Mouse (Mus musculus) intestine, embryonic 16.5 days (tissue): ENCODE results near the gene Madd. TPM values are rescaled to one million over a fixed set of nuclear protein-coding genes. Genes with fewer than 3 reads are reported as not detected.
A peak's percentile ranks its signal among the peaks of the same experiment; 100 is the strongest.

Experiments
- ATAC-seq: fragments of 200-750 bp; cut with Nextera tagmentation; 2 replicates; pipeline ENCODE4 v1.8.0; 2017; ENCODE audit warnings: moderate TSS enrichment, moderate library complexity
- H3K27ac ChIP-seq: fragments of 300-500 bp; sonication (generic); 2 replicates; pipeline ENCODE4 v1.5.1; 2014; ENCODE audit warnings: mild to moderate bottlenecking, low read length
- H3K27me3 ChIP-seq: fragments of 300-500 bp; sonication (generic); replicated peaks from 2 replicates; pipeline ENCODE4 v1.6.1; 2014; ENCODE audit warnings: low read length, control low read depth, mixed read lengths; ENCODE audit not compliant: control insufficient read depth, insufficient read depth
- H3K36me3 ChIP-seq: fragments of 300-500 bp; sonication (generic); 2 replicates; pipeline ENCODE4 v1.6.1; 2014; ENCODE audit warnings: low read length, control low read depth; ENCODE audit not compliant: control insufficient read depth, insufficient read depth
- H3K4me1 ChIP-seq: fragments of 300-500 bp; sonication (generic); 2 replicates; pipeline ENCODE4 v1.6.1; 2014; ENCODE audit warnings: low read length, control low read depth, mixed read lengths; ENCODE audit not compliant: control insufficient read depth, insufficient read depth
- H3K4me2 ChIP-seq: fragments of 300-500 bp; sonication (generic); 2 replicates; pipeline ENCODE4 v1.6.1; 2014; ENCODE audit warnings: low read depth, low read length, control low read depth
- H3K4me3 ChIP-seq: fragments of 300-500 bp; sonication (generic); 2 replicates; pipeline ENCODE4 v1.5.1; 2014; ENCODE audit warnings: mild to moderate bottlenecking, low read length
- H3K9ac ChIP-seq: fragments of 300-500 bp; sonication (generic); 2 replicates; pipeline ENCODE4 v1.6.1; 2014; ENCODE audit warnings: low read depth, low read length
- H3K9me3 ChIP-seq: fragments of 300-500 bp; sonication (generic); 2 replicates; pipeline ENCODE4 v1.6.1; 2016; ENCODE audit warnings: low read length, control low read depth; ENCODE audit not compliant: control insufficient read depth
- WGBS: fragments of 180-500 bp; shearing (Covaris S2); extraction: QIAGEN DNeasy Blood & Tissue Kit; methylation state at CpG from one replicate; pipeline ENCODE4 v1.1.7; 2014; 5-methylcytosine and 5-hydroxymethylcytosine counted together
- polyA plus RNA-seq: library from polyadenylated mRNA; unstranded; fragments of >200 nt; fragmentation: Nextera tagmentation; extraction: Ambion mirVana; gene quantifications from 2 replicates; pipeline ENCODE4 v1.2.1, GENCODE M21; 2015

Madd gene
- polyA plus RNA-seq, 1 experiment from 2014 or later, result 8.9 TPM

DNA sequence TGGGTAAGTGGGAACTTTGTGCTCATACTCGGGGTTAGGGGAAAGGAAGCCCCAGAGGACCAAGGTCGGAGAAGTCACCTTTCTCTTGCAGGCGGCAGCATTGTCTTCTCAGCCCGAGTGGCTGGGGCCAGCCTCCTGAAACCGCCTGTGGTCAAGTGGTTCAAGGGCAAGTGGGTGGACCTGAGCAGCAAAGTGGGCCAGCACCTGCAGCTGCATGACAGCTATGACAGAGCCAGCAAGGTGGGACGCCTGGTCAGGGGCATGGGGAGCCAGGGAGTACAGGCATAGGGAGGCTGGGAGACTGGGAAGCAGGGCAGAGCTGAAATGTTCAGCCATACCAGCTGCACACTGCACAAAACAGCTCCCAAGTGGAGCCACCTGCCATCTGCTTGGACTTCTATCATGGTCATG, 63.4 kb downstream of the Madd start:
- H3K4me1 ChIP-seq, result no peaks in the 10 kb centered on the region
- H3K4me3 ChIP-seq, result no peak overlapping the region
- no peak overlapping the region for H3K4me2 ChIP-seq
- no peak overlapping the region for H3K9ac ChIP-seq
- H3K27me3 ChIP-seq, result no peaks in the 10 kb centered on the region
- no peak overlapping the region for H3K27ac ChIP-seq
- WGBS, result 69% methylated on average over 6 of the region's 6 CpGs
- no peak for ATAC-seq
- no peaks in the 10 kb centered on the region for H3K9me3 ChIP-seq
- H3K36me3 ChIP-seq, result no peaks in the 10 kb centered on the region

DNA sequence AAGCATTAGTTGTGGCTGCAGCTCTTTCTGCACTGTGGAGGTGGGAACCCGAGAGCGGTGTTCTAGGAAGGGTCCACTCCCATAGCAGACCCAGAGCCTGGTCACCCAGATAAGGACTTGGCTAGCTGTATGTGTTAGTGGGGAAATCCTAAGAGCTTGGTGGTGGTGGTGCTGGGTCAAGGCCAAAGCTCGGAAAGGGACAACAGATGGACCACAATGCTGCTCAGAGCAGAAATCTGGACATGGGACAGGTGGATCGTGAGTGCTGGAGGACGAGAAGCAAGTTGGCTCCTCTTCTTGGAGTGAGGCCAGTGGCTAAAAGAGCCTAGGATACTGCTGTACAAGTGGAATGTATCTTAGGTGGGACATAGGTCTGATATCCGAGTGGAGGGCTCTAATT, 64.1 kb downstream of the Madd start:
- Histone ChIP-seq H3K4me3 (no peak overlapping the region), H3K9ac (no peak overlapping the region), H3K9me3 (no peaks in the 10 kb centered on the region), H3K36me3 (no peaks in the 10 kb centered on the region), H3K27me3 (no peaks in the 10 kb centered on the region), H3K4me2 (no peak overlapping the region), H3K4me1 (no peaks in the 10 kb centered on the region), H3K27ac (no peak overlapping the region)
- no peak for ATAC-seq
- 80% methylated on average over 6 of the region's 6 CpGs for WGBS

DNA sequence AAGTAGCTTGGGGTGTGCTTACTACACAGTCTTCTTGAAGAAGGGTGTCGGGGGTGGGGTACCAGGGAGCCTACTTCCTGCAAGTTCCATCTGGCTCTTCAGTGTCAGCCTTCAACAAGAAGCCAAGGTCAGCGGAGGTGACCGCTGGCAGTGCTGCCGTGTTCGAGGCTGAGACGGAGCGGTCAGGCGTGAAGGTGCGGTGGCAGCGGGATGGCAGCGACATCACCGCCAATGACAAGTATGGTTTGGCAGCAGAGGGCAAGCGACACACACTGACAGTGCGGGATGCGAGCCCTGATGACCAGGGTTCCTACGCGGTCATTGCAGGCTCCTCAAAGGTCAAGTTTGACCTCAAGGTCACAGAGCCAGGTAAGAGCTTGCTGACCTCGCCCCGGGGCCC, 64.6 kb downstream of the Madd start:
- no peak overlapping the region for H3K27ac ChIP-seq
- H3K9ac ChIP-seq, result no peak overlapping the region
- 89% methylated on average over 19 of the region's 19 CpGs for WGBS
- H3K4me1 ChIP-seq, result no peaks in the 10 kb centered on the region
- no peak for ATAC-seq
- no peak overlapping the region for H3K4me2 ChIP-seq
- H3K36me3 ChIP-seq, result no peaks in the 10 kb centered on the region
- no peaks in the 10 kb centered on the region for H3K27me3 ChIP-seq
- H3K4me3 ChIP-seq, result no peak overlapping the region
- no peaks in the 10 kb centered on the region for H3K9me3 ChIP-seq

DNA sequence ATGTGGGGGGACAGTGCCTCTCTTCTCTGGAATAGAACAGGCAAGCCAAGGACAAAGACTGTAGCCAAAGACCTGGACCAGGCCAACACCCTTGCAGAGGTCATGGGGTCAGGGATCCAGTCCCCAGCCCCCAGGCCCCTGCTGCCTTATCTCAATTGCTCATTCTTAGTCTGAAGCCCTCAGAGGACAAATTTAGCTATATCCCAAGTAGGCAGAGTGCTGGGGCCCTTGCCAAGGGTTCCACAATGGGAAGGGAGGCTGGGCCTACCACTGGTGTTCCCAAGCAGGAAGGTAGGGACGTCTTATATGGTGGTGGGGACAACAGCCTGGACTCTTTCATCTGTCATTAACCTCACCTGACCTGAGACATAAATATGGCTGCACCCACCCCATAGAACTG, 65.0 kb downstream of the Madd start:
- no peak for ATAC-seq
- H3K9ac ChIP-seq, result no peak overlapping the region
- 56% methylated on average over 1 of the region's 1 CpGs for WGBS
- H3K27ac ChIP-seq, result no peak overlapping the region
- no peaks in the 10 kb centered on the region for H3K9me3 ChIP-seq
- H3K4me2 ChIP-seq, result no peak overlapping the region
- H3K4me3 ChIP-seq, result no peak overlapping the region
- no peaks in the 10 kb centered on the region for H3K27me3 ChIP-seq
- H3K4me1 ChIP-seq, result no peaks in the 10 kb centered on the region
- no peaks in the 10 kb centered on the region for H3K36me3 ChIP-seq

DNA sequence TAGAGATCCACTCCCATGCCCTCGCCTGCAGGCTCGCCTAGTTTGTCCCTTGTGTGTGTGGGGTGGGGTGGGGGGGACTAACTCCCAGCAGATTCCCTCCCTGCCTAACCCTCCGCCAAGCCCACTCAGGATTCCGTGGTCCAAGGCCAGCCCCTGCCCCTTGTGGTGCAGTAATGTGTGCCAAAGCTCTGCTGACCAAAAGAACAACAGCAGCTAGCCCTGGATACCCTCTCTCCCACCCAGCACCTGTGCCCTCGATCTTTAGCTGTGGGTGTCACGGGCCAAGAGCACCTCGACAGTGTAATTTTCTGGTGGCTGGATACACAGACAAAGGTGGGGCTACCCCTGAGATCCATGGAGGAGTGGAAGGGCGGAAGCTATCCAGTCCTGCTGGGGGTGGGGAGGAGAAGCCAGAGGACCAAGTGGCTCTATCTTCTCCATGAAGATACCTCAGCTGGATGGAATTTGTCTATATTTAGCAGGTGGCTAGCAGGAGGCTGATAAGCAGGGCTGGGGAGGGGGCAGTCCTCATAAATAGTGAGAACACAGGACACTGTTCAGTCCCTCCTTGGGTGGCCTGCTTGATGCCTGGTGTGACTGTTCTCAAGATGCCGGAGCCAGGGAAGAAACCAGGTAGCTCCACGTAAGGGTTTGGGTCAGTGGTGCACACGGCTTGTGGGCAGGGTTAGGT, 65.9 kb downstream of the Madd start, which contains the start of gene Mybpc3:
Mybpc3 (plus strand) TSS at position 560 of the 691 bp plus-strand sequence.
- no peaks in the 10 kb centered on the region for H3K27me3 ChIP-seq
- no peak for ATAC-seq

DNA sequence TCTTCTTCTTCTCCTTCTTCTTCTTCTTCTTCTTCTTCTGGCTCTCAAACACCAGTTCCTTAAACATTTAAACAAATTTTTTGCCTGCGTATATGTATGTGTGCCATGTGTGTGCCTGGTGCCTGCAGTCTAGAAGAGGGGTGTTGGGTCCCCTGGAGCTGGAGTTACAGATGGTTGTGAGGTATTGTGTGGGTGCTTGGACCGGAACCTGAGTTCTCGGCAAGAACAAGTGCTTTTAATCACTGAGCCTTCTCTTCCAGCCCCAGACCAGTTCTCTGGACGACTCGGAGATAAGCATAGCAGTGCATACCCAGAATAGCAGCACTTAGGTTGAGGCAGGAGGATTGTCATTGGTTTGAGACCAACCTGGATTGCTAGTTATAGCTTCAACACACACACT, 66.8 kb downstream of the Madd start:
- H3K27me3 ChIP-seq, result no peaks in the 10 kb centered on the region
- ATAC-seq, result no peak
- H3K27ac ChIP-seq, result no peak overlapping the region
- H3K4me1 ChIP-seq, result no peaks in the 10 kb centered on the region; the same call in 1 of the 2 replicates
- no peak overlapping the region for H3K9ac ChIP-seq
- H3K4me3 ChIP-seq, result no peak overlapping the region
- 80% methylated on average over 5 of the region's 5 CpGs for WGBS
- no peaks in the 10 kb centered on the region for H3K9me3 ChIP-seq
- no peak overlapping the region for H3K4me2 ChIP-seq
- no peaks in the 10 kb centered on the region for H3K36me3 ChIP-seq

More for the DNA sequence above, 65.9 kb downstream of the Madd start, which contains the start of gene Mybpc3:
- no peak within 1 kb of the TSS for H3K4me2 ChIP-seq
- H3K4me3 ChIP-seq, result no peak within 1 kb of the TSS
- H3K4me1 ChIP-seq, result no peaks in the 10 kb centered on the region; the same call in 1 of the 2 replicates
- no peaks in the 10 kb centered on the region for H3K36me3 ChIP-seq
- no peak within 1 kb of the TSS for H3K9ac ChIP-seq
- WGBS, result 78% methylated on average over 11 of the region's 11 CpGs
- no peaks in the 10 kb centered on the region for H3K9me3 ChIP-seq
- no peak within 1 kb of the TSS for H3K27ac ChIP-seq

DNA sequence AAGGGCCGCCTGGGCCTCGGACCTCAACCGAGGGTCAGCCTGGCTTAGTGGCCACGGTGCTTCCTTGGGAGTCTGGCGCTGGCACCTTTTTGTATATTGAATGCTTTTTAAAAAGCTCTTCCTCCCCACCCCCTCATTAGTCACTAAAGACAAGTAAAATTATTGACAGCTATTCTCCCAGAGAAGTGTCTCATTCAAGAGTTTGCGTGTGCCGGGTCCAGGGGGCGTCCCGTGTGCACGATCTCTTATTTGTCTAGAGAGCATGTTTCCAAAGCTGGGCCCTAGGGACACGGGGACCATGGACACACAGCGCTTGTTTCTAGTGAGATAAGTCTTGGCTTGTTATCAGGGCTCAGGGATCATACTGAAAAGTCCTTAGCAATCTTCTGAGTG, 68.1 kb downstream of the Madd start:
- Histone ChIP-seq H3K36me3 (no peaks in the 10 kb centered on the region), H3K27ac (no peak overlapping the region), H3K9ac (peak overlapping the region; percentile 82), H3K4me1 (no peaks in the 10 kb centered on the region; the same call in 1 of the 2 replicates), H3K4me3 (peak overlapping the region; percentile 54), H3K9me3 (no peaks in the 10 kb centered on the region), H3K27me3 (no peaks in the 10 kb centered on the region), H3K4me2 (peak overlapping the region; percentile 96)
- ATAC-seq, result no peak
- WGBS, result 38% methylated on average over 12 of the region's 12 CpGs

DNA sequence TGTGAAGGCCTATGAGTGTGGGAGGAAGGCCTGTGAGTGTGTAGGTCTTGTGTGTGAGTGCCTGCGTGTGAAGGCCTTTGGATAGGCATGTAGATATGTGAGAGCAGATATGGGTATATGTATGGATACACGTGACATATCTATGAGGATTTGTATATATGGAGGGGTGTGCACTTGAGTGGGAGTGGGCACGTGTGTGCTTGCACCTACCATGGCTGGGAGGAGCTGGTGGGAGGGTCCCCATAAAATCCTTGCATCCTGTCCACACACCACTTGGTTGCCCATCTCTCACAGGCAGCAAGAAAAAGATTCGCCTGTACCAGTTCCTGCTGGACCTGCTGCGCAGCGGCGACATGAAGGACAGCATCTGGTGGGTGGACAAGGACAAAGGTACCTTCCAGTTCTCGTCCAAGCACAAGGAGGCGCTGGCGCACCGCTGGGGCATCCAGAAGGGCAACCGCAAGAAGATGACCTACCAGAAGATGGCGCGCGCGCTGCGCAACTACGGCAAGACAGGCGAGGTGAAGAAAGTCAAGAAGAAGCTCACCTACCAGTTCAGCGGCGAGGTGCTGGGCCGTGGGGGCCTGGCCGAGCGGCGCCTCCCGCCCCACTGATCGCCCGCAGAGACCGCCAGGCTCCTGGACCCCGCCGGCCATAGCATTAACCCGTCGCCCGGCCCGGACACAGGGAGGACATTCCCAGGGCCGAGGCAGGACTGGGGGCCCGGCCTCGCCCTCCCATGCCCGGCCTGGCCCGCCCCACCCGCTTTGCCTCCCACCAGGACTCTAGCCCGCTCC, 68.7 kb downstream of the Madd start:
- 6% methylated on average over 42 of the region's 42 CpGs for WGBS

DNA sequence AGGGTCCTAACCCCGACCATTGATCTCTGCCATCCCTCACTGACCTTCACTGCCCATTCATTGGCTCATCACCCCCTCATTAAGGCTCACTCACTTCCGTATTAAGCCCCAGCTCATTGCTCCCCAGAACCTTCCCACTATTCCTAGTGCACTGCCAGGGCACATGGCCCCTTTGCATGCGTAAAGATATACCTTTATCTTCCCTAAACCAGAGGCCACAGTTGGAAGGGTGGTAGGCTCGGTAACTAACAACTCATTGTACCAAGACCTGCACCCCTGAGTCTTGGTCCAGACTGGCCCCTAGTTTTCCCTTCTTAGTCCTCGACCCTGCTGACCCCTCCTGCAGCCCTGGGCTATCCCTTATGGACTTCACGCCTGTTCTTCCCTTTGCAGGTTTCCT, 69.8 kb downstream of the Madd start:
- no peak overlapping the region for H3K4me2 ChIP-seq
- ATAC-seq, result no peak
- H3K9me3 ChIP-seq, result no peaks in the 10 kb centered on the region
- no peaks in the 10 kb centered on the region for H3K36me3 ChIP-seq
- WGBS, result 78% methylated on average over 6 of the region's 6 CpGs
- H3K27me3 ChIP-seq, result no peaks in the 10 kb centered on the region
- H3K27ac ChIP-seq, result no peak overlapping the region
- H3K4me3 ChIP-seq, result no peak overlapping the region
- no peaks in the 10 kb centered on the region; the same call in 1 of the 2 replicates for H3K4me1 ChIP-seq
- no peak overlapping the region for H3K9ac ChIP-seq

More for the DNA sequence above, 68.7 kb downstream of the Madd start:
- H3K9me3 ChIP-seq, result no peaks in the 10 kb centered on the region
- no peaks in the 10 kb centered on the region; the same call in 1 of the 2 replicates for H3K4me1 ChIP-seq
- peak; percentile 87 for ATAC-seq
- H3K27me3 ChIP-seq, result no peaks in the 10 kb centered on the region
- H3K36me3 ChIP-seq, result no peaks in the 10 kb centered on the region
- H3K27ac ChIP-seq, result no peak overlapping the region
- peak overlapping the region; percentile 54 for H3K4me3 ChIP-seq
- H3K4me2 ChIP-seq, result peak overlapping the region; percentile 96
- H3K9ac ChIP-seq, result peak overlapping the region; percentile 82
